Mouse (Mus musculus) bone marrow, adult 2 months (tissue): ENCODE measurements around the gene Xirp2.

Experiments used
- CTCF ChIP-seq: fragments of 200-500 bp; IDR thresholded peaks from 2 replicates; pipeline ENCODE4 v1.5.1; 2011; ENCODE audit warnings: low read length, control low read depth; ENCODE audit not compliant: control insufficient read depth, insufficient read depth
- POLR2A ChIP-seq: fragments of 200-500 bp; IDR thresholded peaks from 2 replicates; pipeline ENCODE4 v1.6.1; 2011; ENCODE audit warnings: low read depth, mild to moderate bottlenecking, control low read depth, low read length, borderline replicate concordance; ENCODE audit not compliant: control insufficient read depth

DNA sequence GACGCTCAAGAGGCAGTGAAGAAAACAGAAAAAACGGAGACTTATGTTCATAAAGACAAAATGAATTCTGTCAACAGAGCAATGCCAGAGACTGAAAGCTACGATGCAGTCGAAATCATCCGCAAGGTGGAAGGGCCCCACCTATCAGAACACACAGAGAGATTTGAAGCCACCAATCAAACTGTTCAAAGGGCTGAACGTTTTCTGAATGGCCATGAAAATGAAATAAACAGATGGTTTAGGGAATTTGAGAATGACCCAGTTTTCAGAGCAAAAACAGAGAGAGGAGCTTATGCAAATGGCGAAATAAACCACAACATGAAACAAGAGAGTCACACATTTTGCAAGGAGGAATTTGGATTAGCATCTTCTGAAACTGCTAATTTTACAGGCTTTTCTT lies 70.6 kb downstream of the Xirp2 start:
- TF ChIP-seq POLR2A (no peak), CTCF (no peak)
